Mouse (Mus musculus) midbrain, embryonic 14.5 days (tissue): ENCODE results near the gene Fosb. TPM values are rescaled to one million over a fixed set of nuclear protein-coding genes. Genes with fewer than 3 reads are reported as not detected.

ENCODE experiments used
- ATAC-seq: fragments of 200-750 bp; cut with Nextera tagmentation; 2 replicates; pipeline ENCODE4 v1.8.0; 2017; ENCODE audit warnings: moderate number of reproducible peaks, moderate library complexity; ENCODE audit not compliant: low FRiP score, low TSS enrichment
- DNase-seq: peaks from one replicate; pipeline ENCODE4 v3.0.0-alpha.2; 2015
- H3K27ac ChIP-seq: fragments of 300-500 bp; sonication (generic); replicated peaks from 2 replicates; pipeline ENCODE4 v1.5.1; 2014; ENCODE audit warnings: mild to moderate bottlenecking, low read depth, low read length, moderate library complexity
- H3K27me3 ChIP-seq: fragments of 300-500 bp; sonication (generic); 2 replicates; pipeline ENCODE4 v1.6.1; 2014; ENCODE audit warnings: low read length, control low read depth, mixed read lengths; ENCODE audit not compliant: control insufficient read depth, insufficient read depth
- H3K36me3 ChIP-seq: fragments of 300-500 bp; sonication (generic); 2 replicates; pipeline ENCODE4 v1.6.1; 2014; ENCODE audit warnings: low read length, control low read depth; ENCODE audit not compliant: control insufficient read depth, insufficient read depth
- H3K4me1 ChIP-seq: fragments of 300-500 bp; sonication (generic); 2 replicates; pipeline ENCODE4 v1.6.1; 2014; ENCODE audit warnings: mild to moderate bottlenecking, antibody characterized with exemption, low read length, control low read depth; ENCODE audit not compliant: control insufficient read depth, insufficient read depth
- H3K4me2 ChIP-seq: fragments of 300-500 bp; sonication (generic); 2 replicates; pipeline ENCODE4 v1.6.1; 2014; ENCODE audit warnings: mild to moderate bottlenecking, low read length, moderate library complexity
- H3K4me3 ChIP-seq: fragments of 300-500 bp; sonication (generic); replicated peaks from 2 replicates; pipeline ENCODE4 v1.5.1; 2014; ENCODE audit warnings: low read depth, low read length
- H3K9ac ChIP-seq: fragments of 300-500 bp; sonication (generic); replicated peaks from 2 replicates; pipeline ENCODE4 v1.6.1; 2014; ENCODE audit warnings: mild to moderate bottlenecking, low read length, moderate library complexity
- H3K9me3 ChIP-seq: fragments of 300-500 bp; sonication (generic); 2 replicates; pipeline ENCODE4 v1.6.1; 2016; ENCODE audit warnings: low read length, control low read depth, mixed read lengths; ENCODE audit not compliant: control insufficient read depth
- WGBS: fragments of 180-500 bp; shearing (Covaris S2); extraction: QIAGEN DNeasy Blood & Tissue Kit; methylation state at CpG from one replicate; pipeline ENCODE4 v1.1.7; 2014; 5-methylcytosine and 5-hydroxymethylcytosine counted together
- polyA plus RNA-seq: library from polyadenylated mRNA; unstranded; fragments of >200 nt; fragmentation: Nextera tagmentation; extraction: Ambion mirVana; gene quantifications from 2 replicates; pipeline ENCODE4 v1.2.1, GENCODE M21; 2014

Fosb gene
- polyA plus RNA-seq, 1 experiment from 2014 or later = not detected

DNA sequence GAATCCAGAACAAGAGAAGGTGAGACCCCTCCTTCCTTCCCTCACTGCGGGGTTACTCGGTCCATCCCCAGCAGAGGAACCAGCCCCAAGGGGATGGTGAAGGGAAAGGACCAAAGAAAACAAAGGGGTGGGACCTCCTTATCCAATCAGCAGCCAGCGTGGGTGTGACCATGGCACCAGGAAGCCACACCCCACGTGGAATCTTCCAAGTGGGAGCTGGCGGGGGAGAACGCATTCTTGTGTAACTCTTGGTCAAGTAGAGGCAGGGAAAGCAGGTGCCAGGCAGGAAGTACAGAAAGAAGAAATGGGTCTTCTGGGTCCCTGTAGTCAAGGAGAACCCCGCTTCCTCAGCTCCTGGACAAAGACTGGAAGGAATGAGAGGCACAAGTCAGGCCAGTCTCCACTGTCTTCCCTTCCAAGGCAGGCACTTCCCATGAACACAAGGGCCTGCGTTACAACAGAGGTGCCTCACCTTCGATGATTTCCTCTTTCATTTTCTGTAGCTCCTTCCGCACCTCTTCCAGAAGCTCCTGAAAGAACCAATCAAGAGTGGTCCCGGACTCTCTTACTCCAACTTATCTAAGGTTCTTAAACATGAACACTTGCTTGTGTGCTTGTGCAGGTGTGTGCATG, 52.3 kb downstream of the Fosb start:
- ATAC-seq = peak; percentile 62; the same call in 1 of the 2 replicates
- 36% methylated on average over 11 of the region's 11 CpGs for WGBS
- Histone ChIP-seq H3K36me3 (peaks cover 71% of the 10 kb centered on the region), H3K9ac (no peak overlapping the region), H3K27me3 (no peaks in the 10 kb centered on the region), H3K4me3 (no peak overlapping the region), H3K4me2 (no peak overlapping the region), H3K4me1 (no peaks in the 10 kb centered on the region), H3K9me3 (no peaks in the 10 kb centered on the region), H3K27ac (no peak overlapping the region)
- DNase-seq = peak; percentile 75

GRCm38 (mm10) chr7:19256567-19256966, 53.3 kb downstream of the Fosb start:
- 91% methylated on average over 7 of the region's 7 CpGs for WGBS
- Histone ChIP-seq H3K9me3 (no peaks in the 10 kb centered on the region), H3K27ac (no peak overlapping the region), H3K27me3 (no peaks in the 10 kb centered on the region), H3K9ac (no peak overlapping the region), H3K36me3 (peaks cover 61% of the 10 kb centered on the region), H3K4me2 (no peak overlapping the region), H3K4me1 (no peaks in the 10 kb centered on the region), H3K4me3 (no peak overlapping the region)
- ATAC-seq (no peak), DNase-seq (no peak)

- no peak overlapping the region for H3K9ac ChIP-seq
- no peak overlapping the region for H3K4me2 ChIP-seq
- no peaks in the 10 kb centered on the region for H3K4me1 ChIP-seq
- DNase-seq (no peak), ATAC-seq (no peak)
- no peaks in the 10 kb centered on the region for H3K27me3 ChIP-seq
- no peak overlapping the region for H3K27ac ChIP-seq
- H3K9me3 ChIP-seq = no peaks in the 10 kb centered on the region
- H3K4me3 ChIP-seq = no peak overlapping the region
- WGBS = 87% methylated on average over 17 of the region's 17 CpGs
- peaks cover 50% of the 10 kb centered on the region for H3K36me3 ChIP-seq
Measured at GRCm38 (mm10) chr7:19255395-19255794, 54.5 kb downstream of the Fosb start.

DNA sequence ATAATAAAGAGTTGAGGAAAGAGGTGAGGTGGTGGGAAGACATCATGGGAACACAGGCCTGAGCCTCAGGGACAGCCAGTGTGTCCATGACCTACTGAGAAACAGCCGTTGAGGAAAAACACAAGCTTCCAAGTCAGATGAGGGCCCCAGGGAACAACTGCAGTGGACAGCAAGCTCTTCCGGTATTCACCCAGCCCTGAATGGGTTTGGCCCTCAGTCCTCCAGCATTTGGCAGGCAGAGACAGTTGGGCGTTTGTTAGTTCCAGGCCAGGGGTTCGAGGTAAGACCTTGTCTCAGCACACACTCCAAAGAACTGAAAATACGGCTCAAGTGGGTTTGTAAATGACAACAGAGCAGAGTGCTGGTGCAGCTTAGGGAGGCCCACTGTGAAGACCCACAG, 56.4 kb downstream of the Fosb start:
- WGBS = 73% methylated on average over 5 of the region's 5 CpGs

More for the DNA sequence above, 56.4 kb downstream of the Fosb start:
- no peak for DNase-seq
- Histone ChIP-seq H3K4me1 (no peaks in the 10 kb centered on the region), H3K9ac (no peak overlapping the region), H3K9me3 (no peaks in the 10 kb centered on the region), H3K27me3 (no peaks in the 10 kb centered on the region), H3K4me2 (no peak overlapping the region), H3K27ac (no peak overlapping the region), H3K4me3 (no peak overlapping the region), H3K36me3 (peaks cover 31% of the 10 kb centered on the region)
- ATAC-seq = no peak

Other genes starting within 250 kb of the Fosb start
- gene Dmwd, start 233.8 kb downstream of the Fosb start, polyA plus RNA-seq = 33.2 and 39.2 TPM in 2 replicates
- gene Dmpk, start 226.2 kb downstream of the Fosb start, polyA plus RNA-seq = 9.8 and 13.2 TPM in 2 replicates
- 1.5 and 2.5 TPM in 2 replicates for gene Six5, start 215.5 kb downstream of the Fosb start, polyA plus RNA-seq
- 5.2 and 5.8 TPM in 2 replicates for gene Gm4969, start 191.7 kb downstream of the Fosb start, polyA plus RNA-seq
- 11.3 and 13.8 TPM in 2 replicates for gene Fbxo46, start 190.2 kb downstream of the Fosb start, polyA plus RNA-seq
- gene Qpctl, start 160.8 kb downstream of the Fosb start, polyA plus RNA-seq = 18.5 and 20.0 TPM in 2 replicates
- 112 and 130 TPM in 2 replicates for gene Snrpd2, start 160.3 kb downstream of the Fosb start, polyA plus RNA-seq
- 2.6 and 3.1 TPM in 2 replicates for gene Gipr, start 143.9 kb downstream of the Fosb start, polyA plus RNA-seq
- gene Eml2, start 133.6 kb downstream of the Fosb start, polyA plus RNA-seq = 2.6 and 9.3 TPM in 2 replicates
- gene Gpr4, start 97.5 kb downstream of the Fosb start, polyA plus RNA-seq = 1.8 and 2.5 TPM in 2 replicates
- gene Opa3, start 81.7 kb downstream of the Fosb start, polyA plus RNA-seq = 33.2 and 35.0 TPM in 2 replicates
- gene Vasp, start 38.2 kb downstream of the Fosb start, polyA plus RNA-seq = 28.9 and 29.1 TPM in 2 replicates
- 0.62 and 1.2 TPM in 2 replicates for gene Ppm1n, start 30.0 kb downstream of the Fosb start, polyA plus RNA-seq
- gene Rtn2, start 27.4 kb downstream of the Fosb start, polyA plus RNA-seq = 100.0 and 101 TPM in 2 replicates
- 78.9 and 97.7 TPM in 2 replicates for gene Ercc1, start 34.7 kb upstream of the Fosb start, polyA plus RNA-seq
- gene Cd3eap, start 49.4 kb upstream of the Fosb start, polyA plus RNA-seq = 16.4 and 18.9 TPM in 2 replicates
- 1.6 and 1.9 TPM in 2 replicates for gene Ppp1r13l, start 49.7 kb upstream of the Fosb start, polyA plus RNA-seq
- gene Ercc2, start 72.0 kb upstream of the Fosb start, polyA plus RNA-seq = 21.6 and 27.9 TPM in 2 replicates
- gene Klc3, start 94.1 kb upstream of the Fosb start, polyA plus RNA-seq = 0.36 and 0.59 TPM in 2 replicates
- 0.35 TPM in 1 of 2 replicates, not detected in the other for gene Ckm, start 94.7 kb upstream of the Fosb start, polyA plus RNA-seq
- gene Mark4, start 148.8 kb upstream of the Fosb start, polyA plus RNA-seq = 18.8 and 20.3 TPM in 2 replicates
- gene Exoc3l2, start 153.3 kb upstream of the Fosb start, polyA plus RNA-seq = 0.12 and 0.29 TPM in 2 replicates
- 2.5 and 6.1 TPM in 2 replicates for gene Bloc1s3, start 198.3 kb upstream of the Fosb start, polyA plus RNA-seq
- gene Trappc6a, start 198.3 kb upstream of the Fosb start, polyA plus RNA-seq = 30.1 and 36.6 TPM in 2 replicates
- gene Nkpd1, start 207.8 kb upstream of the Fosb start, polyA plus RNA-seq = 0.51 and 0.74 TPM in 2 replicates